Mouse (Mus musculus) heart, postnatal 0 days (tissue): Measurements from ENCODE around the gene Nkain2.

Experiments used
- CTCF ChIP-seq: IDR thresholded peaks from 2 replicates; pipeline ENCODE4 v1.5.1; 2016; ENCODE audit warnings: antibody characterized with exemption, control low read depth, low read depth
- EP300 ChIP-seq: IDR thresholded peaks from 2 replicates; pipeline ENCODE4 v1.6.1; 2016; ENCODE audit warnings: antibody characterized with exemption, low read depth

DNA sequence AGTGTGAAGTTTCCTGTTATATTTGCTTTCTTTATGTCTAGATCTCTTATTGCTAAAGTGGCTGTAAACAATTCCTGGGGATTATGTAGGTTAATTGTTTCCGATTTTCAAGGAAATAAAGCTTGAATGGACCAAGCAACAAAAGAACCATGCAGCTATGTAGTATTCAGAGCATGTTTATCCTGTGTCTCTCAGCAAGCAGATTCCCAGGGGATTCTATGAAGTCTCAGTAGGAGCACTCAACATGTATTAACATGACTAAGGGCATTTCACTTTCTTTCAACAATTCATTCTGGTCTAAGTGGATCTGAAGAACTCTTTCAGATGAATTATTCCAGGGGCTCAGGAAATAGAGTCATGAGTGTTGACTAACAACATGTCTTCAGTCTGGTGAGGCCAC is 1244.2 kb downstream of the Nkain2 start:
- TF ChIP-seq CTCF (no peak), EP300 (no peak)
